Mouse (Mus musculus) ovary, adult 10 weeks (tissue): ENCODE measurements around the gene Banp. TPM values are rescaled to one million over a fixed set of nuclear protein-coding genes. Genes with fewer than 3 reads are reported as not detected.

Experiments used
- polyA plus RNA-seq: library from polyadenylated mRNA; stranded (reverse); fragments of 350-450 nt; fragmentation: Illumina TruSeq; extraction: RNeasy Lipid Tissue Mini Kit (QIAGEN cat#74804); gene quantifications from one replicate; pipeline ENCODE4 v1.2.3, GENCODE M21; 2014

The Banp gene
- 5.1 TPM for polyA plus RNA-seq

GRCm38 (mm10) chr8:121949222-121949800 is at the start of gene Banp:
Banp (plus strand) TSS chr8:121949750.

GRCm38 (mm10) chr8:121907587-121908248 is 41.8 kb upstream of the Banp start, which contains the start of gene Slc7a5:
Slc7a5 (minus strand) TSS chr8:121907694.

DNA sequence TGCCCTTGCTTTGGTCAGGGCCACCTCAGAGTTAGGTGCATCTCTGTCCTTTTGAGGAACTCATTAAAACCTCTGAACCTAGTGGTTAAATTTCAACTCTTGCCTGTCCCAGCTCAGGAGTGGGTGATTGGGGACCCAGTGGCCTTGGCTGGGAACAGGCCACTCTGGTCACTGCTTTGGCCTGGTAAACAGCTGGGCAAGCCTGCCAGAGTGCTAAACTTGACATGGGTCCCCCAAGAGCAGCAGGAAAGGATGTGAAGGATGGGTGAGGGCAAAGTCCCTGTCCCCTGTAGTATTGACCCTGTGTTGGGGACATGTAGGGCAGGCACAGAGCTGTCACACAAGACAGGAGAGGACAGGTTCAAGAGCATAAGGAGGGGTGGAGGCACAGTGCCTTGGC is 4.7 kb upstream of the Banp start, which contains the start of gene Car5a:
Car5a (minus strand) TSS at position 74 of the 400 bp plus-strand sequence.

Other genes with a start within 250 kb of the Banp start
- gene Jph3, start 220.1 kb upstream of the Banp start, polyA plus RNA-seq = not detected
- 2.7 TPM for gene Klhdc4, start 120.2 kb upstream of the Banp start, polyA plus RNA-seq
- gene Slc7a5, start 42.1 kb upstream of the Banp start, polyA plus RNA-seq = 13.9 TPM
- not detected for gene Car5a, start 4.8 kb upstream of the Banp start, polyA plus RNA-seq